ENCODE assay signal across 16 mouse cellular contexts in genomic region chr4:72069111-72069534, GRCm38 (mm10).
A peak's percentile ranks its signal among the peaks of the same experiment; 100 is the strongest.
DNase-seq lines count a peak whose midpoint lies in the region; ATAC-seq lines count a peak whose summit lies in the region.
"Had no signal": no experiment of that assay in that cellular context is flagged by ENCODE, and none has a peak within 500 bp of the region (broad histone marks: within the 10 kb centered on the region; RNA-seq: fewer than 3 reads in every experiment).

No protein-coding gene starts in this region.

- peak; percentile 2 to 22 for DNase-seq in heart, adult 18-20 months
- DNase-seq in heart, adult 8-10 months (ENCODE audit: low spot score), result no peak
- peak; percentile 28 for DNase-seq in brain, adult 2 months (ENCODE audit: low read depth, low spot score)
- peak; percentile 20 for DNase-seq in embryonic facial prominence, embryonic 14.5 days (ENCODE audit: low spot score)
- no peak for DNase-seq in frontal cortex, postnatal 14 days (ENCODE audit: low spot score in 2 of 2)
- DNase-seq: adrenal gland, postnatal 10 days; cerebellum, adult 11 months; kidney, adult 2 months; lung, postnatal 4 days; spleen, adult 18-20 months; thymus, adult 2 months had no signal

- no peak overlapping the region for H3K4me2 ChIP-seq in embryonic facial prominence, embryonic 14.5 days (ENCODE audit: low read depth, low read length)
- H3K4me2 ChIP-seq in limb, embryonic 13.5 days (replicated peaks), result no peak overlapping the region
- H3K4me2 ChIP-seq: heart, embryonic 13.5 days; liver, embryonic 12.5 days had no signal

- no peaks in the 10 kb centered on the region for H3K4me1 ChIP-seq in embryonic facial prominence, embryonic 14.5 days (ENCODE audit: control insufficient read depth, insufficient read depth, low read length)
- peaks cover 9% of the 10 kb centered on the region for H3K4me1 ChIP-seq in limb, embryonic 13.5 days
- H3K4me1 ChIP-seq: heart, embryonic 13.5 days; liver, embryonic 12.5 days had no signal

- no peaks in the 10 kb centered on the region for H3K36me3 ChIP-seq in embryonic facial prominence, embryonic 14.5 days (ENCODE audit: control insufficient read depth, insufficient read depth, low read length)
- no peaks in the 10 kb centered on the region for H3K36me3 ChIP-seq in limb, embryonic 13.5 days
- H3K36me3 ChIP-seq: heart, embryonic 13.5 days; liver, embryonic 12.5 days had no signal

- no peak overlapping the region for H3K9ac ChIP-seq in embryonic facial prominence, embryonic 14.5 days (ENCODE audit: low read depth, low read length)
- H3K9ac ChIP-seq in limb, embryonic 13.5 days, result no peak overlapping the region
- H3K9ac ChIP-seq: heart, embryonic 13.5 days; liver, embryonic 12.5 days had no signal

- 24% methylated on average over 5 of the region's 5 CpGs for WGBS in embryonic facial prominence, embryonic 14.5 days
- WGBS in limb, embryonic 13.5 days, result 10% methylated on average over 5 of the region's 5 CpGs

- H3K27me3 ChIP-seq in embryonic facial prominence, embryonic 14.5 days (replicated peaks; ENCODE audit: control insufficient read depth, insufficient read depth, low read length), result no peaks in the 10 kb centered on the region
- H3K27me3 ChIP-seq in limb, embryonic 13.5 days, result no peaks in the 10 kb centered on the region
- H3K27me3 ChIP-seq: heart, embryonic 13.5 days; liver, embryonic 12.5 days had no signal

- H3K4me3 ChIP-seq in embryonic facial prominence, embryonic 14.5 days (ENCODE audit: low read depth, low read length), result no peak overlapping the region
- no peak overlapping the region for H3K4me3 ChIP-seq in limb, embryonic 13.5 days
- H3K4me3 ChIP-seq: heart, embryonic 13.5 days; liver, embryonic 12.5 days had no signal

- ATAC-seq in embryonic facial prominence, embryonic 14.5 days (ENCODE audit: low read depth), result no peak
- ATAC-seq in limb, embryonic 13.5 days (ENCODE audit: low FRiP score, low read depth), result peak; percentile 71; the same call in 1 of the 2 replicates
- no peak for ATAC-seq in megakaryocyte progenitor cell, adult 5-6 weeks (replicated peaks; ENCODE audit: poor library complexity)
- ATAC-seq in megakaryocyte, adult 5-6 weeks (ENCODE audit: poor library complexity, severe bottlenecking), result no peak
- ATAC-seq: liver, embryonic 12.5 days had no signal

- H3K27ac ChIP-seq in embryonic facial prominence, embryonic 14.5 days (replicated peaks; ENCODE audit: low read depth, low read length), result no peak overlapping the region
- no peak overlapping the region for H3K27ac ChIP-seq in limb, embryonic 13.5 days
- H3K27ac ChIP-seq: heart, embryonic 13.5 days; liver, embryonic 12.5 days had no signal

- no peaks in the 10 kb centered on the region for H3K9me3 ChIP-seq in embryonic facial prominence, embryonic 14.5 days (ENCODE audit: control insufficient read depth, low read length)
- no peaks in the 10 kb centered on the region for H3K9me3 ChIP-seq in limb, embryonic 13.5 days
- H3K9me3 ChIP-seq: heart, embryonic 13.5 days; liver, embryonic 12.5 days had no signal

Comparison
In these comparisons a context has a peak if more than half of its experiments do, and no peak if none do; other contexts are left out.
1. DNase-seq: peak in heart, adult 18-20 months (2 of 2), brain, adult 2 months (single experiment) and embryonic facial prominence, embryonic 14.5 days (single experiment); none in heart, adult 8-10 months (single experiment) and frontal cortex, postnatal 14 days (0 of 2).